Mouse (Mus musculus) hindbrain, embryonic 13.5 days (tissue): ENCODE results near the gene Gm28053. TPM values are rescaled to one million over a fixed set of nuclear protein-coding genes. Genes with fewer than 3 reads are reported as not detected.

Experiments used
- polyA plus RNA-seq: library from polyadenylated mRNA; unstranded; fragments of >200 nt; fragmentation: Nextera tagmentation; extraction: Ambion mirVana; gene quantifications from 2 replicates; pipeline ENCODE4 v1.2.1, GENCODE M21; 2015

Gene Gm28053
- polyA plus RNA-seq, 1 experiment from 2014 or later: not detected

Other genes with a start within 250 kb of the Gm28053 start
- gene Atp6v0e2, start 181.0 kb upstream of the Gm28053 start, polyA plus RNA-seq: 184 and 189 TPM in 2 replicates
- gene Lrrc61, start 163.8 kb upstream of the Gm28053 start, polyA plus RNA-seq: 20.8 and 22.1 TPM in 2 replicates
- 5.2 and 6.0 TPM in 2 replicates for gene Rarres2, start 145.8 kb upstream of the Gm28053 start, polyA plus RNA-seq
- gene Gm45021, start 129.0 kb upstream of the Gm28053 start, polyA plus RNA-seq: 0.56 TPM in 1 of 2 replicates, not detected in the other
- gene Repin1, start 124.7 kb upstream of the Gm28053 start, polyA plus RNA-seq: 39.3 and 41.8 TPM in 2 replicates
- not detected in 2 replicates for gene Gm44965, start 124.7 kb upstream of the Gm28053 start, polyA plus RNA-seq
- gene Zfp775, start 116.5 kb upstream of the Gm28053 start, polyA plus RNA-seq: 14.7 and 15.0 TPM in 2 replicates
- gene AI854703, start 91.8 kb upstream of the Gm28053 start, polyA plus RNA-seq: 13.1 and 13.2 TPM in 2 replicates
- 0.47 and 0.85 TPM in 2 replicates for gene Gimap8, start 71.4 kb upstream of the Gm28053 start, polyA plus RNA-seq
- gene Gimap9, start 42.5 kb upstream of the Gm28053 start, polyA plus RNA-seq: 2.9 and 3.6 TPM in 2 replicates
- 1.7 and 2.2 TPM in 2 replicates for gene Gimap4, start 34.1 kb upstream of the Gm28053 start, polyA plus RNA-seq
- 7.8 and 8.8 TPM in 2 replicates for gene Gimap6, start 10.4 kb upstream of the Gm28053 start, polyA plus RNA-seq
- gene Gimap7, start within 50 bp of the Gm28053 start, polyA plus RNA-seq: not detected in 2 replicates
- gene Gimap1, start 20.4 kb downstream of the Gm28053 start, polyA plus RNA-seq: 5.9 and 7.3 TPM in 2 replicates
- 1.8 and 1.9 TPM in 2 replicates for gene Gimap5, start 27.6 kb downstream of the Gm28053 start, polyA plus RNA-seq
- gene Gimap3, start 52.2 kb downstream of the Gm28053 start, polyA plus RNA-seq: not detected in 2 replicates
- 19.0 and 19.9 TPM in 2 replicates for gene Tmem176a, start 122.3 kb downstream of the Gm28053 start, polyA plus RNA-seq
- 116 and 118 TPM in 2 replicates for gene Tmem176b, start 122.9 kb downstream of the Gm28053 start, polyA plus RNA-seq
- gene Aoc1, start 154.3 kb downstream of the Gm28053 start, polyA plus RNA-seq: not detected in 2 replicates
- not detected in 2 replicates for gene 1600015I10Rik, start 211.3 kb downstream of the Gm28053 start, polyA plus RNA-seq